Mouse (Mus musculus): ENCODE measurements at regions not wholly inside any gene's neighbourhood (a gene's known extent, or its start where the extent isn't known, plus 50 kb on each side); places are given as distances from the start of the nearest gene placed in this dataset.

DNA sequence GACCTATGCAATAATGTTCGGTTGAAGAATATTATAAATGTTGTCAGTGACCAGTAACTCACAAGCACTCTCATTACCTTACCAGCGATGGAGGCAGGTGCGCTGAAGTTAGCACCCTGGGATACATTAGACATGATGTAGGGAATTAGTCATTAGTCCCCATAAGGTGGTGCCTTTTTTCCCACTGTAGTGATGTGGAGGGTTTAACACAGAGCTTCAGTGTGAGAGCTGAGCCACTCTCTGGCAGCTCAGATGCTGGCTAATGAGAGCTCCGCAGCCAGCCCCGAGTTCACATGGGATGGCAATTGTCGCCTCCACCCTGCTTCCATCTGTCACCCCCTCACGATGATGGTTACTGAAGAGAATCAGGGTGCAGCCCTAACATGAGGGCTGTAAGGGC is 286.6 kb downstream of the Lnpk start:
- TF ChIP-seq CTCF (IDR thresholded peaks at IDR 0.05; ENCODE audit: low read depth, low read length) (no peak), GATA2 (IDR thresholded peaks at IDR 0.05; ENCODE audit: borderline replicate concordance, low read depth, low read length) (no peak), TAL1 (conservative IDR thresholded peaks at IDR 0.05; ENCODE audit: low read depth, low read length) (no peak)
